Mouse (Mus musculus) bone marrow macrophage, adult 2 months (primary cell): ENCODE results near the gene Mcm3ap. TPM values are rescaled to one million over a fixed set of nuclear protein-coding genes. Genes with fewer than 3 reads are reported as not detected.
A peak's percentile ranks its signal among the peaks of the same experiment; 100 is the strongest.

ENCODE experiments used
- H3K27ac ChIP-seq: 2 replicates; pipeline ENCODE4 v1.5.1; 2012; ENCODE audit warnings: low read depth, low read length; ENCODE audit not compliant: insufficient read depth
- H3K4me1 ChIP-seq: 2 replicates; pipeline ENCODE4 v1.6.1; 2012; ENCODE audit warnings: low read length; ENCODE audit not compliant: control insufficient read depth, insufficient read depth
- H3K4me3 ChIP-seq: 2 replicates; pipeline ENCODE4 v1.5.1; 2012; ENCODE audit warnings: mild to moderate bottlenecking, low read length, moderate library complexity; ENCODE audit not compliant: insufficient read depth
- CTCF ChIP-seq: IDR thresholded peaks from 2 replicates; pipeline ENCODE4 v1.5.1; 2012; ENCODE audit warnings: low read depth, mild to moderate bottlenecking, low read length, moderate library complexity
- POLR2A ChIP-seq: IDR thresholded peaks from 2 replicates; pipeline ENCODE4 v1.6.1; 2012; ENCODE audit warnings: mild to moderate bottlenecking, low read depth, low read length, borderline replicate concordance
- polyA plus RNA-seq: library from polyadenylated mRNA; stranded (reverse); fragments of >200 nt; gene quantifications from 2 replicates; pipeline ENCODE4 v1.2.4, GENCODE M21; 2012; ENCODE audit not compliant: missing spikeins, insufficient read depth, insufficient read length

Mcm3ap gene
- polyA plus RNA-seq = 37.8 and 59.7 TPM in 2 replicates

DNA sequence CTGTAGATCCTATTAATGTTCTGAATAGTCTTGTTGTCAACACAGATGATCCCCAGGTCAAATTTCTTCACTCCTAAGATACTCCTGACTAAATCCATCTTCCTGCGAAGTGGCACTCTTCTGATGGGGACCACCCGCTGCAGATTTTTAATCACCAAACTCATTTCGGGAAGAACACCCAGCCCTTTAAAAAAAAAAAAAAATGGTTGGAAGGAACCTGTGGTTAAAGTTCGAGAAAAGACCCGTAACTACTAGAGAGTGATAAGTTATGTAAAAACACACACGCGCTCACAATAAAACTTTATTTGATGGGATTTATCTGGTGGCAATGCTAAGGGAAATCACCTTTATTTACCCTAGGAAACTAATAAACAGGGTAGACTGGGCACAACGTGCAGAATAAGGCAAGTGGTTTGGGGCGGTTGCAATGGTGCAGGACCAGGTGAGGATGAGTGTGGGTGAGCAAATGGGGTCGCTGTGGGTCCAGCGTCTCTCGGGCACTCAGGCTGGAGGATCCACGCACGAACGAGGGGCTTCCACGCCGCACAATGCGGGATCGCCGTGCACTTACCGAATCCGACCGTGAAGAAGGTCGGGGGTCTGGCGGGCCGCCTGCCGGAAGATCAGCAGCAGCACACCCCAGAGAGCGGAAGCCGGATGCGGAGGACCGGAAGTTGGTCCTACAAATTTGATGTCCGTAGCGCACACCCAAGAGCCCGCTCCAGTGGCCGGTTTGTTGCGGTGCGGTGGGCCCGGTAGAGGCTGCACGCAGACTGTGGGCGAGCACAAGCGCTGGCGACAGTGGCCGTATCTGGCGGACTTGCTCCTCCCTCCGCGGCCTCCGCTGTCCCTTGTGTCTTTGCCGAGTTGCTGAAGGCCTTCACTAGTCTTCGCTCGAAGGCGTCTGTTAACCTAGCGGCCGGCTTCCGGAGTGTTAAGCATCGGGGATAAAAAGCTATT lies at the start of gene Mcm3ap, which contains the start of gene Ybey:
TSS of gene Mcm3ap (plus strand) at position 725 of the 960 bp plus-strand sequence.
TSS of gene Ybey (minus strand) at position 912 of the 960 bp plus-strand sequence.
- H3K4me3 ChIP-seq = peak within 1 kb of the TSS; percentile 98
- peaks cover 4% of the 10 kb centered on the region; the same call in 1 of the 2 replicates for H3K4me1 ChIP-seq
- peak within 1 kb of the TSS; percentile 66 for H3K27ac ChIP-seq
- TF ChIP-seq POLR2A (no peak), CTCF (no peak)

DNA sequence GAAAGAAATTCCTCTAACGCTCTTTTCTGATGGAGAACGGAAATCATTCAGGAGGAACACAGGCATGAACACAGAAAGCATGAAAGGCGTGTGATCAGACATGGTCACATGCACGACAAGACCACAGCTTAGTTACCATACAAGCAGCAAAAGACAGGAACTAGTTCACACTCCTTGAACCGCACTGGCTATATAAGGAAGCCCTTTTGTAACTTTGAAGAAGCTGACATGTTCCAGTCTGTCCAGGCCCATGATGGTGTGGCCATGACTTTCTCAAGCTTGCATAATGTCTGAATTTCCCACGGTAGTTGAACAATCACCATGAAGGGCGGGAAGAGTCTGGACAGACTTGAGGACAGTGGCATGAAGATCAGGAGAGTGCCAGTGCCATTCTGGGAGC lies 43.1 kb upstream of the Mcm3ap start:
- TF ChIP-seq POLR2A (no peak), CTCF (no peak)
- Histone ChIP-seq H3K27ac (peak overlapping the region; percentile 11), H3K4me1 (peaks cover 8% of the 10 kb centered on the region), H3K4me3 (no peak overlapping the region)

DNA sequence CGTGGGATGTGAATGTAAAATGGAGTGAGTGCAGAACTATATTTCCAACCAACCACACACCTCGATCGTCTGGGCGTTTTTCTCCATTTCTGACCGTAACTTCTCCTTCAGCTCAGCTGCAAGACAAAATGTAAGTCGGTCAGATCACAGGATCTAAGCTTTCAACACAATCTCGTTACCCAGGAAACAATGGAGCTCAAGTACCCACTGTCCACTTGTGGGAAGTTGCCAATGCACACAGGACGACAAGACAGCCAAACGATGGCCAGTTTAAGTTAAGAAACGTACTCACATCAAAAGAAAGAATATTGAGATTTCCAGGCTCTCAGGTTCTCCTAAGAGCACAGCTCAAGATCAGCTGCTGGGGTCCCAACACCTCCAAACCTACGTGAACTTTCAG lies 34.8 kb upstream of the Mcm3ap start:
- no peak overlapping the region for H3K4me3 ChIP-seq
- no peaks in the 10 kb centered on the region for H3K4me1 ChIP-seq
- TF ChIP-seq POLR2A (no peak), CTCF (no peak)
- H3K27ac ChIP-seq = no peak overlapping the region

DNA sequence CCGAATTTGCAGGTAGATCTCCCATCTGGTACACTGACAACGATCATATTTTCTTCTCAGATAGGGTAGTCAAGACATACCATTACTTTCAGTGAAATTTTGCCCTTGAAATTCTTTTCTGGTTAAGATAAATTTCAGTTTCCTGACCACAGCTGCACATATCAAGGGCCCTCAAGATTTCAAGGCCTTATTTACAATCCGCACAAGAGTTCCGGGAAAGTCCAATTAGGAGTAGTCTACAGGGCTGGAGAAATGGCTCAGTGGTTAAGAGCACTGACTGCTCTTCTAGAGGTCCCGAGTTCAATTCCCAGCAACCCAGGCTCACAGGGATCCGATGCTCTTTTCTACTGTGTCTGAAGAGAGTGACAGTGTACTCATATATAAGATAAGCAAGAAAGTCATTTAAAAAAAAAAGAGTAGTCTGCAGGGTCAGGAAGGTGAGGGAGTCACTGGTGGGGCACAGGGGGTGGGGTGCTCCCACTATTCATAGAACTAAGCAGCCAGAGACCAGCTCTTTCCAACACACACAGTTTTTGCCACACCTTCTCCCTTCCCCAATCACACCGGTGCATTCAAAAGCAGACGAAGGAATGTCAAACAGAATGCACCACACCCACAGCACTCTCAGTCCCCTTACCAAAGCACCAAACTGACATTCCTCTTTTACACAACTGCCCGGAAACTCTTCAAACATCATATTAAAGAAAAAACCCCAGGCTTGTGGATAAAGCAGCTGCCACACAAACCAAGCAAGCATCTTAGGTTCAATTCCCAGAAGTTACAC lies 29.4 kb upstream of the Mcm3ap start:
- Histone ChIP-seq H3K27ac (no peak overlapping the region), H3K4me3 (no peak overlapping the region), H3K4me1 (peaks cover 13% of the 10 kb centered on the region)
- TF ChIP-seq POLR2A (no peak), CTCF (no peak)

DNA sequence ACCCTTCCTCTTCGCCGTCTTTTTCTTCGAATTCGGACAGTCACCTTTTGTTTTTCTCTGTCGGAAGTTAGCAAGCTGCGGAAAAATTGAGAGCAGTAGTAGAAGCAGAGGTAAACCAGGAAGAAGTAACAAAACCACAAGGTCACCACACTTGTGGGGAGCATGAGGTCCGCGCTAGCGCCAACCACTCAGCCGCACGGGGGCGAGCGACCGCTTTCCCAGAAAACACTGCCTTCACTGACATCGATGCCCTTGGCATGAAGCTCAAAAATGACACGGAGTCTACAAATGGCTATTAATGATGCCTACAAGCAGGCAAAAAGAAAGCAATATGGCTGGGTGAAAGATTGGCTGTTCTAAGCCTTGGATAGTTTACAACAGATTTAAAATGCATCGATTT lies 28.4 kb upstream of the Mcm3ap start, which contains the start of gene AC141477.1:
TSS of gene AC141477.1 (minus strand) at position 164 of the 400 bp plus-strand sequence.
- H3K4me3 ChIP-seq = no peak within 1 kb of the TSS
- peaks cover 13% of the 10 kb centered on the region for H3K4me1 ChIP-seq
- no peak within 1 kb of the TSS for H3K27ac ChIP-seq
- TF ChIP-seq POLR2A (no peak), CTCF (no peak)

DNA sequence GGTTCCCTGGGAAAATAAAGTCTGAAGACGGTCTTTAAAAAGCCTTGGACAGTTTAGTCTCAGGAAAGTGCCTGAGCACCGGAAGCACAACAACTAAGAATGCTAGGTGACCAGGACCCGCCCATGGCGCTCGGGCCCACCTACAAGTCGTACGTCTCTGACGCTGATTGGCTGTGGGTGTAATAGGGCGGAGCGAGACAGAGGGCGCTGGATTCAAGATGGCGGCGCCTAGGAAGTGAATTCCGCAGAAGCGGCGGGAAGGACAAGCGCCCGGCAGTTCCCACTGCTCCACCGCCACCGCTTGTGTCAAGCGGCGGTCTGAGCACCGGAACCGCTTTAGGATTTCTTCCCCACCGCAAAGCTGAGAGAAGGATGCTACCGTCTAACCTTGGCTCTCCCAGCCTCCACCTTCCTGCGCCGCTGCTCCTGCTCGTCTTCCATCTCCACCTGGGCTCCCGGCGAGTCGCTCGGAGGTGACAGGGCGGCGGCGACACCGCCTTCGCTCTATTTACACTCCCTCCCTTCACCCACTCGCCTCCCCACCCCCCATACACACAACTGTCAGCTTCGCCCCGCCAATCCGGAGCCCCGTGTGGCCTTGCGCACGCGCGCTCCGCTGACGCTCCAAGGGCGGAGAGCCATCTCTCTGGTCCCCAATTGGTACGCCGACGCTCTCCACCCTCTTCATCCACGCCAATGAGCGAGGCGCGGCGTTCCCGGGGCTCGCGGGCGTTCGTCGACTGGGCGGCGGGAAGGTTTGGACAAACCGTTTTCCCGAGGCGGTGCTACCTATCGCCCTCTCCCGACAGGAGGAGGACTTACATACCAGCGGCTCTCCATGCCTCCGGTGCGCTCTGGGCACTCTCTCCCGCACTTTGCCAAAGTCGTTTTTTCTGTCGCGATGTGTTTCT lies 26.3 kb upstream of the Mcm3ap start, which contains the start of gene Pcnt:
TSS of gene Pcnt (minus strand) at position 609 of the 911 bp plus-strand sequence.
- TF ChIP-seq CTCF (no peak), POLR2A (no peak)
- Histone ChIP-seq H3K4me1 (peaks cover 23% of the 10 kb centered on the region), H3K27ac (peak within 1 kb of the TSS; percentile 80), H3K4me3 (peak within 1 kb of the TSS; percentile 90)

DNA sequence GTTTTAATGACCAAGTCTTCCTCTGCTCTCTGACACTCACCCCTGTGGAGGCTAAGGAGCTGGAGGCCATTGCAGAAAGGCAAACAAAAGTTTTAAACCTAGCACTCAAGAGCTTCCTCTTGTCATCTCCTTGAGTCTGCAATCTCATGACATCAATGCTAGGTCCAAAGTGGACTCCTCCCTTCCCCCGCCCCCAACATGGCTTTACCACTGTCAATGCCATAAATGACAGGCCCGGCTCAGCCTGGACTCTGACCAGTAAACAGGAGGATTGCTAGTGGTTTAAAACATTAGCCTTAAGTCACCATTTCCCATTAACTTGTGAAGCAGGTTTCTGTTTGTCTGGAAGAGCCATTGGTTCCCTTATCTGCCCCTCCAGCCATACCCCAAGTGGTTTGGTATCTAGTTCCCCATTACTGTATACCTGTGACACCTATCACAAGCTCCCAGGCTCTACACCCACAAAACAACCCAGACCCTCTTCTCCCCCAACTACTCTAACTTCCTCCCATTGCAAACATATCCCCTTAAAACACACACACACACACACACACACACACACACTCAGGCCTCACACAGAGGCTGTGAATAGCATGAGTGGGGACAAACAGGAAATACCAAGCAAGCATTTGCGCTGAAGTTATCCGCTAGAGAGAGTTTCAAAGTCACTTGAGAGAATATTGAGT lies 22.6 kb upstream of the Mcm3ap start:
- TF ChIP-seq CTCF (no peak), POLR2A (no peak)
- H3K4me1 ChIP-seq = peaks cover 19% of the 10 kb centered on the region
- H3K27ac ChIP-seq = no peak overlapping the region
- H3K4me3 ChIP-seq = no peak overlapping the region

DNA sequence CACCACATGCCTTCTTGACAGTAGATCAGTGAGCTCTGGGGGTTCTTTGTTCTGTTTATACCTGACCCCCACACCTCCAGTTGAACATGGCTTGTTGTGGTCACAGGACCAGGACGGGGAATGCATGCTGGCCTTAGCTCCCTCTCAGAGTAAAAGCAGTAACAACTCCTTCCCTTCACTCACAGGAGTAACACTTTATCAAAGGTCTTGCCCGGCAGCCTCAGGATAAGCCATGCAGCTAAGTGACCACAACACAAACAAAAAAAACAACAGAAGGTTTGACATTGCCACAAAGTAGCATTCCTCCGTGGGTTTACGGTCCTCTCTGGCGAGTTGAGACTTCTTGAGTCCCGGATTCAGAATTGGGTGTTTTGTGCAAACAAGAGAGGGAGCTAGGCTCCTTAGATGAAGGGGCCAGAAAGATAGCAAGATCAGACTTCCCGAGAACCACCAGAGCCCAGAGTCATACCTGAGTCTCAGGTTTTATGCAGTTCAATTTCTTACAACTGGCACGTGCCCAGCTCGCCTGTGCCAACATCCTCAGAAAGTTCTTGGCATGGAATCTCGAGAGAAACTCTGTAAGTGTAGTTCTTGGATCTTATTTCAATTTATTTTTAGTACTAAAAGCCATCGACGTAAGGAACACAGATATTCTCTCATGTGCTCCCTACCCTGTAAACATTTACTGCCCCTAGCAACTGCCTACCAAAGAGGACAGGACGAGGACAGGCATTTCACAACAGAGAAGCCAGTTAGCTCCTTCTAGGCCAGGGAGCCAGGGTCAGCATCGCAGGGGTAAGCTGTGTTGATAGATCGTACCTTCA lies 21.1 kb upstream of the Mcm3ap start:
- Histone ChIP-seq H3K27ac (no peak overlapping the region), H3K4me3 (no peak overlapping the region), H3K4me1 (peaks cover 15% of the 10 kb centered on the region)
- TF ChIP-seq CTCF (no peak), POLR2A (no peak)
